Mouse (Mus musculus) c-Kit-positive CD71-negative TER-119-negative erythroid progenitor cells, embryonic 14.5 days (primary cell): ENCODE measurements around the gene Bmf.

Experiments
- DNase-seq: peaks from one replicate; pipeline ENCODE4 v3.0.0-alpha.2; 2013; ENCODE audit warnings: low read depth

Gene Bmf

GRCm38 (mm10) chr2:118479550-118479909 lies 70.0 kb downstream of the Bmf start, which contains the start of gene Srp14:
TSS of gene Srp14 (minus strand) at chr2:118479711.
- peak; percentile 94 for DNase-seq

DNA sequence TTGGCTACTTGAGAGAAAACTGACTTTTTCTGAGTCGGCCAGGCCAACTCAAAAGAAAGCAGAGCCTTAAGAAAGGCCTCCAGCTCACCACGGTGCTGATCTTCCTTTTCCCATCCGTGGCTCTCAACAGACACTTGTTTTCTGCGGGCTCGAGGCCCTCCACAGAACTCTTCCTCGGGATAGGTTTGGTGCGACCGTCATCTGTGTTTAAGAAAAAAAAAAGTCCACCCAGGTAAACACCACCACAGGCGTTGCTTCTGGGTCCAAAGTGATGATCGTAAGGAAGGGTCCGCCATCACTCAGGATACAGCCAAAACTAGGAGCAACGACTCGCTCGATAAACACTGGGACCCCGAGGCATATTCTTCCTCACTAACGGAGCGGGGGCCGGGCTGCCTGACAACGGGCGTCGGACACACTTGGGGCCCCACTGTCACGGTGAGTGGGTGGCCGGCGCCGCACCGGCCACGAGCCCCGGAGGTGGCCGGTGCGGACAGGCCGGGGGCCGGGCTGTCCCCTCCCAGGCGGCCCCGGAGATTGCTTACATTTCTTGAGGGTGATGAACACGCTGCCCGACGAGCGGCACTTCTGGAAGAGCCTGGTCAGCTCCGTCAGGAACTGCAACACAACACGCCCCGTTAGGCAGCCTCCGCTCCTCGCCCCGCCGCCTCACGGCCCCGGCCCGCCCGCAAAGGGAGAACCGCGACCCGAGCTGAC lies 70.5 kb downstream of the Bmf start:
- DNase-seq, result no peak
